Mouse (Mus musculus): ENCODE measurements around the gene Neurod4. TPM values are rescaled to one million over a fixed set of nuclear protein-coding genes. Genes with fewer than 3 reads are reported as not detected.

Neurod4 gene
- total RNA-seq, 2 experiments from 2014 or later: 0.10 to 0.18 TPM

GRCm38 (mm10) chr10:130288007-130288406, 8.0 kb upstream of the Neurod4 start:
- no peak overlapping the region for H3K27ac ChIP-seq
- DNase-seq (ENCODE audit: low spot score in 2 of 2): no peak
- no peak for TF ChIP-seq CTCF (conservative IDR thresholded peaks at IDR 0.05)
- H3K4me3 ChIP-seq: no peak overlapping the region

GRCm38 (mm10) chr10:130287201-130287600, 7.2 kb upstream of the Neurod4 start:
- no peak for TF ChIP-seq CTCF (conservative IDR thresholded peaks at IDR 0.05)
- Histone ChIP-seq H3K27ac (no peak overlapping the region), H3K4me3 (no peak overlapping the region)
- DNase-seq (ENCODE audit: low spot score in 2 of 2): peak in 1 of 2 experiments; percentile 35

- H3K27ac ChIP-seq: no peak overlapping the region
- no peak for DNase-seq (ENCODE audit: low spot score in 2 of 2)
- no peak overlapping the region for H3K4me3 ChIP-seq
- TF ChIP-seq CTCF (conservative IDR thresholded peaks at IDR 0.05): no peak
Observed at GRCm38 (mm10) chr10:130281982-130282449, 2.0 kb upstream of the Neurod4 start.

- no peak overlapping the region for H3K27ac ChIP-seq
- H3K4me3 ChIP-seq: no peak overlapping the region
- no peak for TF ChIP-seq CTCF (conservative IDR thresholded peaks at IDR 0.05)
- DNase-seq (ENCODE audit: low spot score in 2 of 2): no peak
Observed at GRCm38 (mm10) chr10:130276496-130276895, 3.5 kb downstream of the Neurod4 start.

- no peak for TF ChIP-seq CTCF (conservative IDR thresholded peaks at IDR 0.05)
- DNase-seq (ENCODE audit: low spot score in 2 of 2): no peak
- H3K27ac ChIP-seq: no peak overlapping the region
- no peak overlapping the region for H3K4me3 ChIP-seq
Observed at GRCm38 (mm10) chr10:130275759-130276158, 4.3 kb downstream of the Neurod4 start.

- no peak overlapping the region for H3K4me3 ChIP-seq
- no peak overlapping the region for H3K27ac ChIP-seq
- no peak for TF ChIP-seq CTCF (conservative IDR thresholded peaks at IDR 0.05)
- peak; percentile 30 to 35 for DNase-seq (ENCODE audit: low spot score in 2 of 2)
Observed at GRCm38 (mm10) chr10:130263203-130263602, 16.8 kb downstream of the Neurod4 start.

GRCm38 (mm10) chr10:130259483-130259882, 20.6 kb downstream of the Neurod4 start:
- TF ChIP-seq CTCF (conservative IDR thresholded peaks at IDR 0.05): no peak
- H3K27ac ChIP-seq: no peak overlapping the region
- no peak overlapping the region for H3K4me3 ChIP-seq
- DNase-seq (ENCODE audit: low spot score in 2 of 2): no peak

- TF ChIP-seq CTCF (conservative IDR thresholded peaks at IDR 0.05): no peak
- Histone ChIP-seq H3K4me3 (no peak overlapping the region), H3K27ac (no peak overlapping the region)
- DNase-seq (ENCODE audit: low spot score in 2 of 2): peak; percentile 36 to 48
Observed at GRCm38 (mm10) chr10:130244271-130244670, 35.8 kb downstream of the Neurod4 start.

- DNase-seq (ENCODE audit: low spot score in 2 of 2): no peak
- TF ChIP-seq CTCF (conservative IDR thresholded peaks at IDR 0.05): no peak
- H3K27ac ChIP-seq: no peak overlapping the region
- no peak overlapping the region for H3K4me3 ChIP-seq
Observed at GRCm38 (mm10) chr10:130238318-130239209, 41.5 kb downstream of the Neurod4 start.

- no peak overlapping the region for H3K27ac ChIP-seq
- H3K4me3 ChIP-seq: no peak overlapping the region
- DNase-seq (ENCODE audit: low spot score in 2 of 2): no peak
- TF ChIP-seq CTCF (conservative IDR thresholded peaks at IDR 0.05): no peak
Observed at GRCm38 (mm10) chr10:130234576-130234975, 45.5 kb downstream of the Neurod4 start.

GRCm38 (mm10) chr10:130232117-130232516, 47.9 kb downstream of the Neurod4 start:
- TF ChIP-seq CTCF (conservative IDR thresholded peaks at IDR 0.05): no peak
- no peak overlapping the region for H3K4me3 ChIP-seq
- DNase-seq (ENCODE audit: low spot score in 2 of 2): no peak
- H3K27ac ChIP-seq: no peak overlapping the region

- H3K27ac ChIP-seq: no peak overlapping the region
- TF ChIP-seq CTCF (conservative IDR thresholded peaks at IDR 0.05): peak; percentile 62
- H3K4me3 ChIP-seq: no peak overlapping the region
- no peak for DNase-seq (ENCODE audit: low spot score in 2 of 2)
Observed at GRCm38 (mm10) chr10:130229584-130229983, 50.5 kb downstream of the Neurod4 start.

GRCm38 (mm10) chr10:130228246-130228645, 51.8 kb downstream of the Neurod4 start:
- Histone ChIP-seq H3K4me3 (no peak overlapping the region), H3K27ac (no peak overlapping the region)
- peak; percentile 13 to 66 for DNase-seq (ENCODE audit: low spot score in 2 of 2)
- peak; percentile 97 for TF ChIP-seq CTCF (conservative IDR thresholded peaks at IDR 0.05)

- H3K27ac ChIP-seq: no peak overlapping the region
- TF ChIP-seq CTCF (conservative IDR thresholded peaks at IDR 0.05): no peak
- DNase-seq (ENCODE audit: low spot score in 2 of 2): no peak
- no peak overlapping the region for H3K4me3 ChIP-seq
Observed at GRCm38 (mm10) chr10:130225034-130225433, 55.0 kb downstream of the Neurod4 start.

Other genes starting within 250 kb of the Neurod4 start
- not detected for gene Olfr821, start 249.9 kb downstream of the Neurod4 start, total RNA-seq (2021)
- gene Olfr822, start 209.0 kb downstream of the Neurod4 start, total RNA-seq (2021): not detected
- not detected for gene Olfr823, start 164.9 kb downstream of the Neurod4 start, total RNA-seq (2021)
- not detected for gene Olfr824, start 150.2 kb downstream of the Neurod4 start, total RNA-seq (2021)
- gene Olfr825, start 113.5 kb downstream of the Neurod4 start, total RNA-seq (2021): not detected
- gene Olfr826, start 96.1 kb downstream of the Neurod4 start, total RNA-seq (2021): not detected
- gene Olfr827, start 65.8 kb downstream of the Neurod4 start, total RNA-seq (2021): not detected
- gene Tespa1, start 42.6 kb upstream of the Neurod4 start, total RNA-seq (2021): 1 to 10 TPM; 1.6 to 1.7 TPM
- under 1 TPM; 0.13 to 0.20 TPM for gene Vmn2r84, start 114.1 kb upstream of the Neurod4 start, total RNA-seq (2021)
- under 1 TPM; 0.29 to 0.41 TPM for gene Vmn2r85, start 149.5 kb upstream of the Neurod4 start, total RNA-seq (2021)
- gene Vmn2r86, start 175.8 kb upstream of the Neurod4 start, total RNA-seq (2021): under 1 TPM; 0.17 to 0.18 TPM
- gene Vmn2r87, start 217.2 kb upstream of the Neurod4 start, total RNA-seq (2021): under 1 TPM; 0.54 to 0.74 TPM